Mouse (Mus musculus): ENCODE data around the gene Cnbd2. TPM values are rescaled to one million over a fixed set of nuclear protein-coding genes. Genes with fewer than 3 reads are reported as not detected.

The Cnbd2 gene
- polyA plus RNA-seq, 1 experiment from 2014 or later: 16.2 TPM

- Histone ChIP-seq H3K4me2 (ENCODE audit: low read length) (no peak overlapping the region), H3K36me3 (ENCODE audit: insufficient read depth, low read length) (no peaks in the 10 kb centered on the region), H3K27ac (no peak overlapping the region), H3K4me1 (replicated peaks; ENCODE audit: insufficient read depth, low read length) (no peaks in the 10 kb centered on the region), H3K27me3 (ENCODE audit: insufficient read depth, low read length) (no peaks in the 10 kb centered on the region), H3K4me3 (replicated peaks; ENCODE audit: low read depth, low read length) (no peak overlapping the region), H3K9ac (ENCODE audit: low read depth, low read length) (no peak overlapping the region), H3K9me3 (replicated peaks; ENCODE audit: low read length) (no peaks in the 10 kb centered on the region)
- DNase-seq (ENCODE audit: low spot score): no peak
- no peak for TF ChIP-seq CTCF (IDR thresholded peaks at IDR 0.05; ENCODE audit: low read depth)
- no peak for ATAC-seq (replicated peaks; ENCODE audit: low FRiP score, low read depth)
Observed at GRCm38 (mm10) chr2:156318491-156318890, 6.4 kb downstream of the Cnbd2 start.

DNA sequence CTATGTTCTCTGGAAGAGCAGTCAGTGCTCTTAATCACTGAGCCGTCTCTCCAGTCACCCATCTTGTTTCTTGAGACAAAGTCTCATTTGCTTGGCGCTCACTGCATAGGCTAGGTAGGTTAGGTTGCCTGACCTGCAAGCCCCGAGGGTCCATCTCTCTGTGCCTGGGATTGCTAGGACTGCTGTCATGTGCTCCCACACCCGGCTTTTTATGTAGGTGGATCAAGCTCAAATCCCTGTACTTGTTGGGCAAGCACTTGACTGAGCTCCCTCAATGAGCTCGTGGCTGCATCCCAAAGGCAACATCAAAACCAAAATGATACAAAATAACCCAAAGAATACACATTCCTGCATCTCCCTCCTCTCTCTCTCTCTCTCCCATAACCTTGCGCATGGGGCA, 9.4 kb downstream of the Cnbd2 start:
- H3K9ac ChIP-seq (ENCODE audit: low read depth, low read length): no peak overlapping the region
- H3K27ac ChIP-seq: no peak overlapping the region
- H3K4me2 ChIP-seq (ENCODE audit: low read length): no peak overlapping the region
- 91% methylated on average over 6 of the region's 6 CpGs for WGBS
- no peak for TF ChIP-seq CTCF (IDR thresholded peaks at IDR 0.05; ENCODE audit: low read depth)
- no peak for DNase-seq (ENCODE audit: low spot score)
- no peak for ATAC-seq (replicated peaks; ENCODE audit: low FRiP score, low read depth)
- peaks cover 8% of the 10 kb centered on the region; the same call in 1 of the 2 replicates for H3K4me1 ChIP-seq (replicated peaks; ENCODE audit: insufficient read depth, low read length)
- no peaks in the 10 kb centered on the region for H3K36me3 ChIP-seq (ENCODE audit: insufficient read depth, low read length)
- no peaks in the 10 kb centered on the region for H3K27me3 ChIP-seq (ENCODE audit: insufficient read depth, low read length)
- no peaks in the 10 kb centered on the region for H3K9me3 ChIP-seq (replicated peaks; ENCODE audit: low read length)
- no peak overlapping the region for H3K4me3 ChIP-seq (replicated peaks; ENCODE audit: low read depth, low read length)

DNA sequence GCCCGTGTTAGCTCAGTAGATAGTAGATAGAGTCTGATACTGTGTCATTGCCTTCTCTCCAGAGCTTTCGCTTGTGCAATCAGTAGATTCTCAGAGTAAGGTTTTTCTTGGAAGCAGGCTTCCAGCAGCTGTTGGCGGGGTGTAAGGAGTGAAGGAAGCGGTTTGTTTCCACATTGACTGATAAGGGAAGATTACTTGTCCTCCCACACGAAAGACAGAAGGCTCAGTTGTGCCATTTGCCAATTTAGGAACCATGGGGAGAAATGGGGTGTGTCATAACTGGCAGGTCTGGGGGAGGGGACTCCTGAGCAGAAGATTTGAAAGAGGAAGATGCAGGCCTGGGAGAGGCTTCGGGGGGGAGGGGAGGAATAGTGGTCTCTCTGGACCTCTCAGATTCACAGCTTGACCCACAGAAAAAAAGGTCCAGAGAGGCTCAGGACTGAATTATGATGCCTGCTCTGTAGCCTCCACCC, 12.1 kb downstream of the Cnbd2 start:
- Histone ChIP-seq H3K36me3 (ENCODE audit: insufficient read depth, low read length) (no peaks in the 10 kb centered on the region), H3K4me1 (replicated peaks; ENCODE audit: insufficient read depth, low read length) (peaks cover 8% of the 10 kb centered on the region; the same call in 1 of the 2 replicates), H3K9ac (ENCODE audit: low read depth, low read length) (no peak overlapping the region), H3K27ac (peak overlapping the region; percentile 38), H3K4me3 (replicated peaks; ENCODE audit: low read depth, low read length) (no peak overlapping the region), H3K27me3 (ENCODE audit: insufficient read depth, low read length) (no peaks in the 10 kb centered on the region), H3K4me2 (ENCODE audit: low read length) (peak overlapping the region; percentile 21; the same call in 1 of the 2 replicates), H3K9me3 (replicated peaks; ENCODE audit: low read length) (no peaks in the 10 kb centered on the region)
- no peak for TF ChIP-seq CTCF (IDR thresholded peaks at IDR 0.05; ENCODE audit: low read depth)
- 20% methylated on average over 6 of the region's 6 CpGs for WGBS
- ATAC-seq (replicated peaks; ENCODE audit: low FRiP score, low read depth) (peak; percentile 21; the same call in 1 of the 2 replicates), DNase-seq (ENCODE audit: low spot score) (peak; percentile 73)

- Histone ChIP-seq H3K27ac (peak overlapping the region; percentile 38), H3K27me3 (ENCODE audit: insufficient read depth, low read length) (no peaks in the 10 kb centered on the region), H3K4me1 (replicated peaks; ENCODE audit: insufficient read depth, low read length) (peaks cover 8% of the 10 kb centered on the region; the same call in 1 of the 2 replicates), H3K4me2 (ENCODE audit: low read length) (peak overlapping the region; percentile 21; the same call in 1 of the 2 replicates), H3K9ac (ENCODE audit: low read depth, low read length) (no peak overlapping the region), H3K9me3 (replicated peaks; ENCODE audit: low read length) (no peaks in the 10 kb centered on the region), H3K4me3 (replicated peaks; ENCODE audit: low read depth, low read length) (no peak overlapping the region), H3K36me3 (ENCODE audit: insufficient read depth, low read length) (no peaks in the 10 kb centered on the region)
- 0 out of 2 replicates have a peak, but pooled peaks have one; percentile 49 for ATAC-seq (replicated peaks; ENCODE audit: low FRiP score, low read depth)
- TF ChIP-seq CTCF (IDR thresholded peaks at IDR 0.05; ENCODE audit: low read depth): no peak
- WGBS: 5% methylated on average over 5 of the region's 5 CpGs
- DNase-seq (ENCODE audit: low spot score): peak; percentile 66
Observed at GRCm38 (mm10) chr2:156324681-156325080, 12.6 kb downstream of the Cnbd2 start.

DNA sequence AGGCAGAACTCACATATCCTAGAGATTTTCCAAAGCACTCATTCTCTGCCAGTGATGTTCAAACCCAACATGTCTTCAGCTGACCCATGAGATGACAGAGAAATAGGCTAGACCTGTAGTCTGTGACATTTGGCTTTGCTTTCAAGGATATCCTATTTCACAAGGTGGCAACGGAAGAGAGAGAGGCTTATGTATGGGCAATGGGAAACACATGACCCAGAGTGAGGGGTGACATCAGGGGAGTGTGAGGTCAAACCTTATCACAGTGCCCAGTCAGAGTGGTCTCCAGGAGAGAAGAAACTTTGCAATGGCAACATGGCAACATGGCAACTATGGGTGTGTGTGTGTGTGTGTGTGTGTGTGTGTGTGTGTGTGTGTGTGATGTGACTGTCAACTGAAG, 18.6 kb downstream of the Cnbd2 start:
- Histone ChIP-seq H3K4me3 (replicated peaks; ENCODE audit: low read depth, low read length) (no peak overlapping the region), H3K9me3 (replicated peaks; ENCODE audit: low read length) (no peaks in the 10 kb centered on the region), H3K4me1 (replicated peaks; ENCODE audit: insufficient read depth, low read length) (no peaks in the 10 kb centered on the region), H3K9ac (ENCODE audit: low read depth, low read length) (no peak overlapping the region), H3K36me3 (ENCODE audit: insufficient read depth, low read length) (no peaks in the 10 kb centered on the region), H3K4me2 (ENCODE audit: low read length) (no peak overlapping the region), H3K27ac (no peak overlapping the region), H3K27me3 (ENCODE audit: insufficient read depth, low read length) (no peaks in the 10 kb centered on the region)
- DNase-seq (ENCODE audit: low spot score) (no peak), ATAC-seq (replicated peaks; ENCODE audit: low FRiP score, low read depth) (no peak)
- WGBS: 59% methylated on average over 1 of the region's 1 CpGs
- no peak for TF ChIP-seq CTCF (IDR thresholded peaks at IDR 0.05; ENCODE audit: low read depth)

DNA sequence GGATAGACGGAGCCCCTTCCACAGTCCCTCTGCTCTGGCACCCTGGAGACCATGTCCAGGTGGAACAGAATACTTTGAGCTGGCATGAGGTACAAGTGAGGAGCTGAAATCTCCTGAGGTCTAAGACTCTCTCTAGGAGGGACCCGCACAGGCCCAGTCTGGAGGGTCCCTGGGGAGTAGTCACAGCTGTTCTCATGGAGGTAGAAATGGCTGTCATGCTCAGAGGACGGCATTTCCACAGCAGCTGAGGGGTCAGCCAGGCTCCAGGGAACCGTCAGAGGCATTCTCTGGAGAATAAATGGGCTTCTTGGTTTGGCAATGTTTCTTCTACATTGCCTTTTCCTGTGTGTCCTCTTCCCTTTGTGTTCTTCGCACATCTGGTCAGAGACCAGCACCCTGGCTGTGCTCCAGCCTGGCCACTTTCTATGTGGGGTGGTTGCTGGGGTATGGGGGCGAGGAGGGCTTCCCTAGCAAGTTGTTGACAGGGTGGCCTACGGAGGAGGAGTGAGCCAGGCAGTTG, 19.4 kb downstream of the Cnbd2 start:
- no peak for TF ChIP-seq CTCF (IDR thresholded peaks at IDR 0.05; ENCODE audit: low read depth)
- H3K4me2 ChIP-seq (ENCODE audit: low read length): no peak overlapping the region
- ATAC-seq (replicated peaks; ENCODE audit: low FRiP score, low read depth) (no peak), DNase-seq (ENCODE audit: low spot score) (no peak)
- no peak overlapping the region for H3K27ac ChIP-seq
- no peak overlapping the region for H3K9ac ChIP-seq (ENCODE audit: low read depth, low read length)
- H3K36me3 ChIP-seq (ENCODE audit: insufficient read depth, low read length): no peaks in the 10 kb centered on the region
- H3K4me1 ChIP-seq (replicated peaks; ENCODE audit: insufficient read depth, low read length): no peaks in the 10 kb centered on the region
- no peaks in the 10 kb centered on the region for H3K9me3 ChIP-seq (replicated peaks; ENCODE audit: low read length)
- no peak overlapping the region for H3K4me3 ChIP-seq (replicated peaks; ENCODE audit: low read depth, low read length)
- no peaks in the 10 kb centered on the region for H3K27me3 ChIP-seq (ENCODE audit: insufficient read depth, low read length)
- WGBS: 76% methylated on average over 7 of the region's 7 CpGs

GRCm38 (mm10) chr2:156340078-156340477, 28.0 kb downstream of the Cnbd2 start:
- no peak overlapping the region for H3K27ac ChIP-seq
- no peaks in the 10 kb centered on the region for H3K27me3 ChIP-seq (ENCODE audit: insufficient read depth, low read length)
- WGBS: 90% methylated on average over 4 of the region's 4 CpGs
- H3K4me1 ChIP-seq (replicated peaks; ENCODE audit: insufficient read depth, low read length): no peaks in the 10 kb centered on the region
- H3K36me3 ChIP-seq (ENCODE audit: insufficient read depth, low read length): no peaks in the 10 kb centered on the region
- TF ChIP-seq CTCF (IDR thresholded peaks at IDR 0.05; ENCODE audit: low read depth): no peak
- DNase-seq (ENCODE audit: low spot score): no peak
- no peak overlapping the region for H3K9ac ChIP-seq (ENCODE audit: low read depth, low read length)
- H3K4me2 ChIP-seq (ENCODE audit: low read length): no peak overlapping the region
- no peak for ATAC-seq (replicated peaks; ENCODE audit: low FRiP score, low read depth)
- H3K9me3 ChIP-seq (replicated peaks; ENCODE audit: low read length): no peaks in the 10 kb centered on the region
- H3K4me3 ChIP-seq (replicated peaks; ENCODE audit: low read depth, low read length): no peak overlapping the region
